Mouse (Mus musculus) limb, embryonic 10.5 days (tissue): ENCODE data around the gene Tmem211. TPM values are rescaled to one million over a fixed set of nuclear protein-coding genes. Genes with fewer than 3 reads are reported as not detected.
A peak's percentile ranks its signal among the peaks of the same experiment; 100 is the strongest.

ENCODE experiments used
- DNase-seq: peaks from one replicate; pipeline ENCODE4 v3.0.0-alpha.2; 2017; ENCODE audit warnings: low spot score
- H3K27ac ChIP-seq: fragments of 300-500 bp; sonication (generic); 2 replicates; pipeline ENCODE4 v1.5.1; 2016; ENCODE audit warnings: mild to moderate bottlenecking
- H3K27me3 ChIP-seq: fragments of 300-500 bp; sonication (generic); 2 replicates; pipeline ENCODE4 v1.6.1; 2016; ENCODE audit warnings: low read depth, mild to moderate bottlenecking; ENCODE audit not compliant: poor library complexity, severe bottlenecking
- H3K36me3 ChIP-seq: fragments of 300-500 bp; sonication (generic); 2 replicates; pipeline ENCODE4 v1.6.1; 2016; ENCODE audit warnings: mild to moderate bottlenecking, moderate library complexity
- H3K4me1 ChIP-seq: fragments of 300-500 bp; sonication (generic); 2 replicates; pipeline ENCODE4 v1.6.1; 2016
- H3K4me3 ChIP-seq: fragments of 300-500 bp; sonication (generic); 2 replicates; pipeline ENCODE4 v1.5.1; 2016; ENCODE audit warnings: mild to moderate bottlenecking, moderate library complexity
- H3K9me3 ChIP-seq: fragments of 300-500 bp; sonication (generic); replicated peaks from 2 replicates; pipeline ENCODE4 v1.6.1; 2016; ENCODE audit warnings: mild to moderate bottlenecking
- WGBS: fragments of 180-500 bp; shearing (Covaris S2); methylation state at CpG from one replicate; pipeline ENCODE4 v1.1.7; 2016; 5-methylcytosine and 5-hydroxymethylcytosine counted together
- polyA plus RNA-seq: library from polyadenylated mRNA; unstranded; fragments of >200 nt; fragmentation: Nextera tagmentation; extraction: Ambion mirVana; gene quantifications from 2 replicates; pipeline ENCODE4 v1.2.1, GENCODE M21; 2016

Tmem211 gene
- polyA plus RNA-seq, 1 experiment from 2014 or later, result not detected

GRCm38 (mm10) chr5:113199772-113200134, 27.0 kb upstream of the Tmem211 start:
- peak overlapping the region; percentile 11; the same call in 1 of the 2 replicates for H3K27ac ChIP-seq
- peaks cover 27% of the 10 kb centered on the region for H3K4me1 ChIP-seq
- no peaks in the 10 kb centered on the region for H3K36me3 ChIP-seq
- DNase-seq, result no peak
- H3K27me3 ChIP-seq, result no peaks in the 10 kb centered on the region
- H3K4me3 ChIP-seq, result no peak overlapping the region
- no peaks in the 10 kb centered on the region for H3K9me3 ChIP-seq
- 90% methylated on average over 10 of the region's 10 CpGs for whole genome bisulfite sequencing

DNA sequence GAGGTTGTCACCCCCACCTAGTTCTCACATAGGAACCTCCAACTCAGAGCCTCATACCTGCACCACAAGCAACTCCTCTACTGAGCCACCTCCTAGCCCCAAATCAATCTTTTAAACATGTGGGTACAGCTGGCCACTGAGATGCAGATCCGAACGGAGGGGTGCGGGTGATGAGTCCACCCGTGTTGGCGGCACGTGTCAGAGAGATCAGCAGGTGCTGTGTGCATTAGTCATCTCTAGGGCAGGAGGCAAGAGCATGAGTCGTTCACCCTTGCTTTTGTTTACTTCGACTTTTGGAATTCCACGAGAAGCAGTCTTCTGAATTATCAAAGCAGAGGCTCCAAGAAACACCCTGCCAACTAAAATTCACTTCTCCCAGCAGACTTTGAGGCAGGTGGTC, 22.5 kb upstream of the Tmem211 start:
- no peak overlapping the region for H3K27ac ChIP-seq
- H3K27me3 ChIP-seq, result no peaks in the 10 kb centered on the region
- H3K9me3 ChIP-seq, result no peaks in the 10 kb centered on the region
- H3K36me3 ChIP-seq, result no peaks in the 10 kb centered on the region
- peaks cover 27% of the 10 kb centered on the region for H3K4me1 ChIP-seq
- no peak overlapping the region for H3K4me3 ChIP-seq
- 88% methylated on average over 9 of the region's 9 CpGs for WGBS
- DNase-seq, result no peak

GRCm38 (mm10) chr5:113206670-113207352, 19.9 kb upstream of the Tmem211 start:
- Histone ChIP-seq H3K4me1 (peaks cover 41% of the 10 kb centered on the region), H3K27ac (0 out of 2 replicates have a peak overlapping the region, but pooled peaks have one; percentile 25), H3K9me3 (no peaks in the 10 kb centered on the region), H3K36me3 (no peaks in the 10 kb centered on the region), H3K27me3 (no peaks in the 10 kb centered on the region), H3K4me3 (no peak overlapping the region)
- WGBS, result 71% methylated on average over 9 of the region's 9 CpGs
- no peak for DNase-seq

- Histone ChIP-seq H3K36me3 (no peaks in the 10 kb centered on the region), H3K9me3 (no peaks in the 10 kb centered on the region), H3K27ac (no peak overlapping the region; the same call in 1 of the 2 replicates), H3K4me3 (no peak overlapping the region), H3K27me3 (no peaks in the 10 kb centered on the region), H3K4me1 (peaks cover 41% of the 10 kb centered on the region)
- WGBS, result 76% methylated on average over 4 of the region's 4 CpGs
- no peak for DNase-seq
These were observed 18.7 kb upstream of the Tmem211 start for GRCm38 (mm10) chr5:113208048-113208447.

- no peak for DNase-seq
- WGBS, result 54% methylated on average over 11 of the region's 11 CpGs
- Histone ChIP-seq H3K36me3 (no peaks in the 10 kb centered on the region), H3K4me3 (no peak overlapping the region), H3K9me3 (no peaks in the 10 kb centered on the region), H3K27ac (peak overlapping the region; percentile 47; the same call in 1 of the 2 replicates), H3K27me3 (no peaks in the 10 kb centered on the region), H3K4me1 (peaks cover 41% of the 10 kb centered on the region)
These were observed 17.9 kb upstream of the Tmem211 start for GRCm38 (mm10) chr5:113208622-113209400.

- Histone ChIP-seq H3K4me3 (no peak overlapping the region), H3K27me3 (no peaks in the 10 kb centered on the region), H3K36me3 (no peaks in the 10 kb centered on the region), H3K4me1 (peaks cover 41% of the 10 kb centered on the region), H3K9me3 (no peaks in the 10 kb centered on the region), H3K27ac (peak overlapping the region; percentile 47; the same call in 1 of the 2 replicates)
- 49% methylated on average over 11 of the region's 11 CpGs for WGBS
- DNase-seq, result no peak
These were observed 17.3 kb upstream of the Tmem211 start for GRCm38 (mm10) chr5:113209401-113209750.

DNA sequence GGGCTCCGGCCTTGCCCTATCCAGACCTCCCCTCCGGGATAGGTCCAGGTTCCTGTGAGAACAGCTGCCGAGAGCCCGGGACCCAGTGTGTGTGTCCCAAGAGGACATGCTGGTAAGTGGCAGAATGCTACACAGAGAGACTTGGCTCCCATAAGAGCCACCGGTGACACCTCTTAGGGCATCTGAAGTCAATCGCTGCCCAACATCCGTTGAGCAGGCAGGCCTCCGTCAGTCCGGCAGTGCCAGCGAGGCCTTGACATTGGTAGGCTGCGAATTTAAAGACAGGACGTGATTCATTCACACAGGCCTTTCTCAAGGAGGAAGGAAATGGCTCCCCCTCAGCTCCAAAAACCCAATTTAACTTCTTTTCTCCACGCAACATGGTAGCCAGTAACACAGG, 16.8 kb upstream of the Tmem211 start:
- no peaks in the 10 kb centered on the region for H3K27me3 ChIP-seq
- H3K27ac ChIP-seq, result peak overlapping the region; percentile 47; the same call in 1 of the 2 replicates
- DNase-seq, result no peak
- H3K4me3 ChIP-seq, result no peak overlapping the region
- peaks cover 41% of the 10 kb centered on the region for H3K4me1 ChIP-seq
- no peaks in the 10 kb centered on the region for H3K9me3 ChIP-seq
- no peaks in the 10 kb centered on the region for H3K36me3 ChIP-seq
- 88% methylated on average over 13 of the region's 13 CpGs for WGBS

DNA sequence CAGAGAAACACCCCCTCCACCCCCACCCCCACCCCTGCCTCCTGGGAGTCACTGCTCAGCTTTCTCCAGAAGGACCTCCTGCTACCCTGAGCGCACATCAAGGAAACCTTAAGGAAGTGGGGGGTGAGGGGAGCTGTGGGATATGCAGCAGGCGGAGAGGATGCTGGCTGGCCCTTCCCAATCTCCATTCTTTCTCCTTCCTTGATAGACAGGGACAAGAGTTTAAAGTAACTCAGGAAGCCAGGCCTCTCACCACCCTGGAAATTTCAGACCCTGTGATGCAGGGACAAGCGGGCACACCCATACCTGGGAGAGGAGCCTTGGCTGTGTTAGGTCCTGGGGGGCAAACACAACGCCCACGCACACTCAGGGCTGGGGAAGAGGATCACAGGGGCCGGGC, 16.4 kb upstream of the Tmem211 start:
- H3K9me3 ChIP-seq, result no peaks in the 10 kb centered on the region
- no peaks in the 10 kb centered on the region for H3K36me3 ChIP-seq
- no peak for DNase-seq
- H3K4me1 ChIP-seq, result peaks cover 41% of the 10 kb centered on the region
- no peak overlapping the region for H3K4me3 ChIP-seq
- 81% methylated on average over 6 of the region's 6 CpGs for WGBS
- H3K27ac ChIP-seq, result peak overlapping the region; percentile 47; the same call in 1 of the 2 replicates
- H3K27me3 ChIP-seq, result no peaks in the 10 kb centered on the region

DNA sequence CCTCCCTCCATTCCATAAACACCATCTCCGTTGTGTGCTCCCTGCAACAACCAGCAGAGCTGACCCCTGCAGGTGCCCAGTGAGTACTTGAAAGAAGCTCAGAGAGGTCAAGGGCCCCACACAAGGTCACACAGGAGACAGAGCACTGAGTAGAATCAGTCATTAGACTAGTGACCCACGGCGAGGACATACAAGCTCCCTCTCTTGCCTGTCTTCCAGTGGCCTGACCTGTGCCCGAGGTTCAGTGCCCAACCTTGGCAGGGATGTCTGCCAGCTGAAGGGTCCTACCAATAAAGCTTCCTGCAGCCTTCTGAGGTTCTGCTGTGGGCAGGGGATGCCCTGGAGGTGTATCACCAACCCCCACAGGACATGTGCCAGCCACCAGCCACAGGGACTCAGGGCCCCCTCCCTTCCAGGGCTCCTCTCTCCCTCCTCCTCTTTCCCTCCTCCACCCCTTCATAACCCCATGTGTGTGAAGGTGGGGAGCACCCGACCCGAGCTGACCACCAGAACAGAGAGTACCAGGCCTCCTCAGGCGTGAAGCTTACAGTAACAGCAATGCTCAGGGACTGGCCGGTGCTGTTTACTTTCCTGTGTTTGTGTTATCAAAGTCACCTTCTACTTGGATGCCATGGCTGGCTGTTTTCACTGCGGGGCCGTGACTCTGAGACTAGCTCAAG, 14.4 kb upstream of the Tmem211 start:
- no peak for DNase-seq
- no peak overlapping the region for H3K27ac ChIP-seq
- H3K36me3 ChIP-seq, result no peaks in the 10 kb centered on the region
- H3K4me1 ChIP-seq, result peaks cover 37% of the 10 kb centered on the region
- H3K27me3 ChIP-seq, result no peaks in the 10 kb centered on the region
- H3K4me3 ChIP-seq, result no peak overlapping the region
- H3K9me3 ChIP-seq, result no peaks in the 10 kb centered on the region
- WGBS, result 82% methylated on average over 10 of the region's 10 CpGs

DNA sequence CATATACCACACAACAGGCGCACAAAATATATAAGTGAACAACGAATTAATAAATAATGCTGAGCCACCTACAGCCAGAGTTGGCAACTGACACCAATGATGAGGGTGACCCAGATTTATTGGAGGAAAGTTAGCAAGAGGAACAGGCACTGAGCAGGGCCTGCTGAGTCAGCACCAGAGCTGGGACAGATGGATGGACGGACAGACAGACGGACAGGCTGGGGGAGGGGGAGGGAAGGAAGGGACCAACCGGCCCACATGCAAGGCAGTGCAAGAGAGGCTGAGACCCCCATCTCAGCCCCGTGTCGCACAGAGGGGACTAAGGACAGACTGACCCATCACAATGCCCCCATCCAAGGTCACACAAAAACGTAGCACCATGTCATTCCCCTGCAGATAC, 12.7 kb upstream of the Tmem211 start:
- WGBS, result 91% methylated on average over 8 of the region's 8 CpGs
- Histone ChIP-seq H3K4me1 (peaks cover 26% of the 10 kb centered on the region), H3K27ac (peak overlapping the region; percentile 11; the same call in 1 of the 2 replicates)

GRCm38 (mm10) chr5:113214455-113214854, 12.3 kb upstream of the Tmem211 start:
- no peak for DNase-seq
- Histone ChIP-seq H3K36me3 (no peaks in the 10 kb centered on the region), H3K27me3 (peaks cover 8% of the 10 kb centered on the region), H3K4me3 (no peak overlapping the region), H3K9me3 (no peaks in the 10 kb centered on the region), H3K27ac (peak overlapping the region; percentile 11; the same call in 1 of the 2 replicates), H3K4me1 (peaks cover 26% of the 10 kb centered on the region)
- WGBS, result 85% methylated on average over 11 of the region's 11 CpGs

More for the DNA sequence above, 12.7 kb upstream of the Tmem211 start:
- Histone ChIP-seq H3K27me3 (peaks cover 4% of the 10 kb centered on the region), H3K4me3 (no peak overlapping the region), H3K36me3 (no peaks in the 10 kb centered on the region), H3K9me3 (no peaks in the 10 kb centered on the region)
- no peak for DNase-seq

DNA sequence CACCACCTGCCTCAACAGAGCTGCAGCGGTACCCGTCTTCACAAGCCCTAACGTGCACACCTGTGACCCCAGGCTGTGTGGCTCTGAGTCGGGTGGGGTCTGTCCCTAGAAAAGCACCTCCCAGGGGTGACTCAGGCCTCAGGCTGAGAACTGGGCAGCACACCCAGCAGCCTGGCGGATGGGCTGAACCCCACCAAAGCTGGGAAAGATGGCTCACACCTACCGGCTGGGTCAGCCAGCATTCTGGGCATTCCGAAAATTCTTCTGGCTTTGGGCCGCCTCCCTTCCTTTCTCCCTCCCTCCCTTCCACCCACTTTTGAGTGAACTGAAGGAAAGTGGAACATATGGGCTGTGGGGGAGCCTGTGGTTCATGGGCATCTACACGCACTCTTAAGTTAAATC, 11.1 kb upstream of the Tmem211 start:
- DNase-seq, result no peak
- 79% methylated on average over 9 of the region's 9 CpGs for WGBS

More for the DNA sequence above, 11.1 kb upstream of the Tmem211 start:
- H3K36me3 ChIP-seq, result no peaks in the 10 kb centered on the region
- H3K4me1 ChIP-seq, result peaks cover 21% of the 10 kb centered on the region
- H3K27ac ChIP-seq, result no peak overlapping the region
- no peak overlapping the region for H3K4me3 ChIP-seq
- H3K9me3 ChIP-seq, result no peaks in the 10 kb centered on the region
- peaks cover 19% of the 10 kb centered on the region for H3K27me3 ChIP-seq
